Mouse (Mus musculus) embryonic facial prominence, embryonic 14.5 days (tissue): ENCODE measurements around the gene Sgcd. TPM values are rescaled to one million over a fixed set of nuclear protein-coding genes. Genes with fewer than 3 reads are reported as not detected.
"Not testable (repeated sequence)": the region's sequence is repeated elsewhere in the genome, so short reads cannot be mapped to it uniquely, and the experiment has no call there.

Source experiments
- ATAC-seq: fragments of 200-750 bp; cut with Nextera tagmentation; 2 replicates; pipeline ENCODE4 v1.8.0; 2017; ENCODE audit warnings: low read depth, moderate number of reproducible peaks, moderate TSS enrichment
- DNase-seq: peaks from one replicate; pipeline ENCODE4 v3.0.0-alpha.2; 2015; ENCODE audit warnings: low spot score
- H3K27ac ChIP-seq: fragments of 300-500 bp; sonication (generic); replicated peaks from 2 replicates; pipeline ENCODE4 v1.5.1; 2014; ENCODE audit warnings: low read depth, mild to moderate bottlenecking, low read length, moderate library complexity
- H3K27me3 ChIP-seq: fragments of 300-500 bp; sonication (generic); replicated peaks from 2 replicates; pipeline ENCODE4 v1.6.1; 2014; ENCODE audit warnings: low read length; ENCODE audit not compliant: control insufficient read depth, insufficient read depth
- H3K36me3 ChIP-seq: fragments of 300-500 bp; sonication (generic); 2 replicates; pipeline ENCODE4 v1.6.1; 2014; ENCODE audit warnings: low read length, mixed read lengths; ENCODE audit not compliant: control insufficient read depth, insufficient read depth
- H3K4me1 ChIP-seq: fragments of 300-500 bp; sonication (generic); 2 replicates; pipeline ENCODE4 v1.6.1; 2014; ENCODE audit warnings: antibody characterized with exemption, low read length; ENCODE audit not compliant: control insufficient read depth, insufficient read depth
- H3K4me2 ChIP-seq: fragments of 300-500 bp; sonication (generic); 2 replicates; pipeline ENCODE4 v1.6.1; 2014; ENCODE audit warnings: low read depth, mild to moderate bottlenecking, low read length, moderate library complexity, mixed read lengths
- H3K4me3 ChIP-seq: fragments of 300-500 bp; sonication (generic); 2 replicates; pipeline ENCODE4 v1.5.1; 2014; ENCODE audit warnings: low read depth, mild to moderate bottlenecking, low read length
- H3K9ac ChIP-seq: fragments of 300-500 bp; sonication (generic); 2 replicates; pipeline ENCODE4 v1.6.1; 2014; ENCODE audit warnings: low read depth, mild to moderate bottlenecking, low read length, moderate library complexity, mixed read lengths
- H3K9me3 ChIP-seq: fragments of 300-500 bp; sonication (generic); 2 replicates; pipeline ENCODE4 v1.6.1; 2016; ENCODE audit warnings: low read length; ENCODE audit not compliant: control insufficient read depth
- WGBS: fragments of 180-500 bp; shearing (Covaris S2); extraction: QIAGEN DNeasy Blood & Tissue Kit; methylation state at CpG from one replicate; pipeline ENCODE4 v1.1.7; 2014; 5-methylcytosine and 5-hydroxymethylcytosine counted together
- polyA plus RNA-seq: library from polyadenylated mRNA; unstranded; fragments of >200 nt; fragmentation: Nextera tagmentation; extraction: Ambion mirVana; gene quantifications from 2 replicates; pipeline ENCODE4 v1.2.1, GENCODE M21; 2014

The Sgcd gene
- polyA plus RNA-seq, 1 experiment from 2014 or later, result 12.0 TPM

DNA sequence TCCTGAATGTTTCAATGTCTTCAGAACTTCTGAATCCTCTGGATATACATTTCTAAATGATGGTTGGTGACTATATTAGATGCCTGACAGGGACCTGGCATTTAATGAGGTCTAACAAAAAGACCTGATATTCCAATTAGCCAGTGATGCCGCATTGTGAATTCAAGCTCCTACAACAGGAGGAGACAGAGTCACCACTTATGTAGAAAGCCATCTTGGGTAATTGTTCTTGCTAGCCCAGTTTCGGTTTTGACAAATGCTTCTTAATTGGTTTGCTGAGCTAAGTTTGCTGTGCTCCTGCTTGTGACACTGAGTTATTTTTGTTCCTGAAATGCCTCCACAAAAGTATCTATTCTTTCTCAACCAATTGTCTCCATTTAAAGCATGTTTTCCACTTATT, 358.6 kb downstream of the Sgcd start:
- H3K4me2 ChIP-seq, result no peak overlapping the region
- no peak overlapping the region for H3K9ac ChIP-seq
- no peak overlapping the region for H3K4me3 ChIP-seq
- 70% methylated on average over 2 of the region's 2 CpGs for WGBS
- H3K27ac ChIP-seq, result no peak overlapping the region
- DNase-seq (peak; percentile 3), ATAC-seq (no peak)
- no peaks in the 10 kb centered on the region for H3K9me3 ChIP-seq
- no peaks in the 10 kb centered on the region for H3K36me3 ChIP-seq
- no peaks in the 10 kb centered on the region for H3K27me3 ChIP-seq
- no peaks in the 10 kb centered on the region for H3K4me1 ChIP-seq

DNA sequence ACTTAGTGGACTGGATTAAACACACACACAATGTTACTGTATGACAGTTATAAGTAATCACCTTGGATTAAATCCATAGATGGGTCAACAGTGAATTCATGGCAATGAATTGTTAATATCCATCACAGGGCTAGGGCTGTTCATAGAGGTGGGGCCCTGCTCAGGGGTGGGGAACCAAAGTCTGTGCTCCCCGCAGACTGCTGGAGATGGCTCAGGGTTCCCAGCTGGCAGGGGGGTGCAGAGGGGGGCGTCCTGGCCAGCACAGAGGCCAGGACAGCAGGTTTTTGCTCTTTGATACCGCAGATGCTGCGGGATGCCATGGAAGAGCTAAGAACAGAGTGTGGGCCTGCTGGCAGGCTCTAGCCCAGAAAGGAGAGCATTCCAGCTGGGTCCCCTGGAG, 378.9 kb downstream of the Sgcd start:
- 78% methylated on average over 4 of the region's 4 CpGs for WGBS
- Histone ChIP-seq H3K4me1 (no peaks in the 10 kb centered on the region), H3K27me3 (no peaks in the 10 kb centered on the region), H3K9ac (no peak overlapping the region), H3K4me3 (no peak overlapping the region), H3K36me3 (no peaks in the 10 kb centered on the region), H3K4me2 (no peak overlapping the region), H3K9me3 (no peaks in the 10 kb centered on the region), H3K27ac (no peak overlapping the region)
- DNase-seq (no peak), ATAC-seq (no peak)

DNA sequence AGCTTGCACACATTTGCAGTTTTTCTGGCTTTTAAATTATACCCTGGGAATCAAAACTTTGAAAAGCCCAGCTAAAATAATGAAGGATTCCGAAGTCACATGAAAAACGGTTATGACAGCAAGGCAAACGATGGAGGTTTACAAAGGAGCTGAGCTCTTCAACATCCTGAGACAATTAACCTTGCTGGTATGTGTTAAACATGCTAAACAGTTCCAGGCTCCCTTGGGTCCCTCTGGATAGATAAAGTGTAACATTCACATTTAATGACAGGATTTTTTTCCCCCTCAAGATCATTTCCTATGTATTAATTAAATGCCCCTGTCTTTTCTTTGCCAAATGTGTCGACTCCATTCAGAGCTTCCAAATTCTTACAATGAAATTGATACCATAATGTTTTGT, 414.1 kb downstream of the Sgcd start:
- Histone ChIP-seq H3K36me3 (no peaks in the 10 kb centered on the region), H3K27ac (no peak overlapping the region), H3K9ac (no peak overlapping the region), H3K9me3 (no peaks in the 10 kb centered on the region), H3K4me2 (no peak overlapping the region), H3K4me3 (no peak overlapping the region), H3K27me3 (no peaks in the 10 kb centered on the region), H3K4me1 (no peaks in the 10 kb centered on the region)
- DNase-seq (no peak), ATAC-seq (no peak)
- 39% methylated on average over 4 of the region's 4 CpGs for WGBS

DNA sequence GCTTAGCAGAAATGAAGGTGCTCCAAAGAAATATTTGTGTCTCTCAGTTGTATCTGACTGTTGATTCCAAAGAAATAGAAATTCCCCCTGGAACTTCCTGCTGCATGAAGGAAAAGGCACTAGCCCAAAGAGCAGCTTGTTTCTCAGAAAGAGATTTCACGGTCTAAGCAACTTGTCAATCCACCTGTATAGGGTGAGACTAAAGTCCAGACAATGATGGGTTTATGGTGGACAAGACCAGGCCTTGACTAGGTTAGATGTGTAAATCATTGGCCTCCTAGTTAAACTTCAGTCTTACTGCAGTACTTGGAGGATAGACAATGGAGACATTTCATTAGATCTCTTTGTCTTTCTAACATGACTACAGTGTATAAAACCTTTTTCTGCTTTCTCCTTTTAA, 420.3 kb downstream of the Sgcd start:
- no peak overlapping the region for H3K4me3 ChIP-seq
- no peaks in the 10 kb centered on the region for H3K4me1 ChIP-seq
- H3K4me2 ChIP-seq, result no peak overlapping the region
- H3K27me3 ChIP-seq, result no peaks in the 10 kb centered on the region
- no peak for ATAC-seq
- no peak overlapping the region for H3K27ac ChIP-seq
- H3K36me3 ChIP-seq, result no peaks in the 10 kb centered on the region
- no peak for DNase-seq
- WGBS, result 97% methylated on average over 1 of the region's 1 CpGs
- H3K9ac ChIP-seq, result no peak overlapping the region
- no peaks in the 10 kb centered on the region for H3K9me3 ChIP-seq

DNA sequence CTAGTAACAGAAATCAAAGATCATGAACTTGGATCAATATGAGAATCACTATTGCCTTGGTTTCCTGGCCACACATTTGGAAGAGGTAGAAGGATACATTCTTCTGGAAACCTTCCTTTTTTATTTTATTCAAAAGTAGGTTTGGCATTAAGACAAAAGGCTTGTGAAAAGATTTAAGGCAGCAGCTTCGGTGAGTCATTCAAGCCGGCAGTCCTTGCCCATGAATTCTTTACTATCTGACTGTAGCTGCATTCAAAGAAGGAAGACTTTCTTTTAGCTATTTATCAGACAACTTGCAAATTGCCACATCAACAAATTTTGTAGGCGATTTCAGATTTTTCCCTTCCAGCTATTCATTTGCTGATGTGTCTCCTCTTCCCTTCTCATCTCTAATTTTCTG, 422.6 kb downstream of the Sgcd start:
- no peak for ATAC-seq

DNA sequence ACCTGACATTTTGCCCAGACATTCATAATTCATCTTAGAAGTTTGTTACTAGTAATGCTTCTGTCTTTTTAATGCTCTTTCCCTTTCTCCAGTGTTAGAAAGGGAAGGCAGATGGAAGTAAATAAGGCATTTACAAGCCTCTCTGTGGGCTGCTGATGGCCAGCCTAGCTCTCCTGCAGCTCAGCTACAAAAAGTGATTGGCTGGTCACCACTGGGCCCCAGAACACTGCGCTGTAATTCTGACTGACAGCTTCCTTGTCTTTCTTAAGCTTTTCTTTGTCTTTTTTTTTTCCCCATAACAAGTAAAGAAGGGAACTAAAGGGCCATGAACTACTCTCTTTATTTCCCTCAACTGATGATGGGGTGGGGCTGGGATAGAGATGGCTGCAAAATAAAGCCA, 463.9 kb downstream of the Sgcd start:
- no peak for ATAC-seq
- H3K9me3 ChIP-seq, result no peaks in the 10 kb centered on the region
- WGBS, result 22% methylated on average over 1 of the region's 1 CpGs
- H3K9ac ChIP-seq, result no peak overlapping the region
- no peaks in the 10 kb centered on the region for H3K36me3 ChIP-seq
- no peak overlapping the region for H3K4me3 ChIP-seq
- DNase-seq, result no peak
- H3K27me3 ChIP-seq, result no peaks in the 10 kb centered on the region
- no peak overlapping the region for H3K4me2 ChIP-seq
- no peak overlapping the region for H3K27ac ChIP-seq
- no peaks in the 10 kb centered on the region for H3K4me1 ChIP-seq

More for the DNA sequence above, 422.6 kb downstream of the Sgcd start:
- H3K4me1 ChIP-seq, result no peaks in the 10 kb centered on the region
- H3K4me2 ChIP-seq, result no peak overlapping the region
- H3K36me3 ChIP-seq, result no peaks in the 10 kb centered on the region
- no peak for DNase-seq
- H3K9ac ChIP-seq, result no peak overlapping the region
- no peaks in the 10 kb centered on the region for H3K9me3 ChIP-seq
- H3K27me3 ChIP-seq, result no peaks in the 10 kb centered on the region
- WGBS, result 81% methylated on average over 3 of the region's 3 CpGs
- H3K4me3 ChIP-seq, result no peak overlapping the region
- H3K27ac ChIP-seq, result no peak overlapping the region

DNA sequence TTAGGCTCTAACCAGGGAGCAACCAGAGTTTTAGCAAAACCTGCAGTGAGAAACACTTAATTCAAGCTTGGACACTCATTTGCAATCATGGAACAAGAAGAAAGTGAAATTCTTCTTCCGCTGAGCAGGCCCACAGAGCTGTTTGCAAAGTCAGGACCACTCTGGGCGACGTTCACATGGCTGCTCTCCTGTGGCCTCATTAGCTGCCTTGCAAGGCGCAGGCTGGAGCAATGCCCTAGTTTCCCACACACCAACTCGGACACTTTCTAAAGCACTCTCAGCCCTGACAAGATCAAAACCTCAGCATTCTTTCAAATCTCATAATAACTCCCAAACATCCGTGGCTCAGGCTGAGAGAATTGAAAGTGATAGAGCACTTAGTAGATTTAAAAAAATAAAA, 480.7 kb downstream of the Sgcd start:
- Histone ChIP-seq H3K36me3 (no peaks in the 10 kb centered on the region), H3K4me1 (no peaks in the 10 kb centered on the region), H3K9me3 (no peaks in the 10 kb centered on the region), H3K27ac (no peak overlapping the region), H3K4me3 (no peak overlapping the region), H3K27me3 (no peaks in the 10 kb centered on the region), H3K9ac (no peak overlapping the region), H3K4me2 (no peak overlapping the region)
- ATAC-seq (no peak), DNase-seq (peak; percentile 48)
- 66% methylated on average over 6 of the region's 6 CpGs for WGBS

DNA sequence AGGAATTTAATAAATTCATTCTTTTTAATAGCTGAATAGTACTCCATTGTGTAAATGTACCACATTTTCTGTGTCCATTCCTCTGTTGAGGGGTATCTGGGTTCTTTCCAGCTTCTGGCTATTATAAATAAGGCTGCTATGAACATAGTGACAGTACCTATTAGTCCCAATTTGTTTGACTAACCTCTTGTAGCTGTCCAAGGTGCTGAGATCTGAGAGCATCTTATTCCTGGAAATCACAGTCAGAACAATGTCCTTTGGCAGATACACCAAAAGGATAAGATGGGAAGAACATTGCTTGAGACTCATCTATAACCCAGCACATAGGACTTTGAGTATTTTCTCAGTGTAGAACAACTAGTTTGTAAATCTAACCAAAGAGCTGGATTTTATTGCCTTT, 485.5 kb downstream of the Sgcd start:
- not testable (repeated sequence) for H3K4me3 ChIP-seq, H3K36me3 ChIP-seq, H3K9me3 ChIP-seq, H3K27ac ChIP-seq, H3K4me2 ChIP-seq, ATAC-seq, H3K4me1 ChIP-seq, H3K27me3 ChIP-seq, H3K9ac ChIP-seq
- DNase-seq, result peak; percentile 54

DNA sequence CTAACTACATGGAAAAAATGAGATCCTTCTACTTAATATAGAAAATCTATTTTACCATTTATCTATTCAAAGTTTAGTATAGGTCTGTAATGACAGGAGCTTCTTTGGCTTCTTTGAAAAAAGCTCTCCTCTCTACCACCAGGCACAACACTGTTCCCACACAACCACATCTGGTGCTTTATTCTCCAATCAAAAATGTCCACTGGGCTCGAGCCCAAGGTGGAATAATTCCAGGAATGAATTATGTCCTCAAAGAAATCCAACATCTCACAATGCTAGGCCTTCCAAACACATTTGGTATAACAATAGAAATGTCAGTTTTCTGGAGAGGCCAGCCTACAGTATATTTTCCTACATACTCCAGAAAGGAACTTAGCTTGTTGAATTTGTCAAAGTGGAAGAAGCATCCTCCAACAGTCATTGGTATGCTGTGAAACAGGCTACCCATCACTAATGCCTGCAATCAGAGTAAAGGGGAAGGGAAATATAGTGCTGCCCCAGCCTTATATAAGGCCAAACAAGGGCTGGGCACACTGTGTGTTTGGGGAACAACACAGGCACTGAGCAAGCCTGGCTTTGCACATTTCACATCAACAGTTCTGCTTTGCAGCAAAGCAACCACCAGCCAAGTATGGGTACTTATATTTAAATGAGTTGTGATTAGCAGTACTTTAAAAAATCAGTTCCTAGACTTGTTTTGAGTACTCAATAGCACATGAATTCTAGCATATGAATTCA, 515.1 kb downstream of the Sgcd start:
- Histone ChIP-seq H3K9me3 (no peaks in the 10 kb centered on the region), H3K36me3 (no peaks in the 10 kb centered on the region)

More for the DNA sequence above, 515.1 kb downstream of the Sgcd start:
- Histone ChIP-seq H3K4me2 (no peak overlapping the region), H3K4me1 (no peaks in the 10 kb centered on the region), H3K27ac (no peak overlapping the region), H3K4me3 (no peak overlapping the region), H3K9ac (no peak overlapping the region), H3K27me3 (no peaks in the 10 kb centered on the region)
- ATAC-seq (no peak), DNase-seq (peak; percentile 52)
- WGBS, result 41% methylated on average over 1 of the region's 1 CpGs
